Mouse (Mus musculus) ovary, postnatal 10 days (tissue): ENCODE data around the gene Crb2.

Source experiments
- DNase-seq: peaks from one replicate; pipeline ENCODE4 v3.0.0; 2022; ENCODE audit warnings: low spot score

Crb2 gene

GRCm38 (mm10) chr2:37776016-37776415 is at the start of gene Crb2:
Gene Crb2, plus strand, starts transcription at chr2:37776249.
- no peak for DNase-seq

DNA sequence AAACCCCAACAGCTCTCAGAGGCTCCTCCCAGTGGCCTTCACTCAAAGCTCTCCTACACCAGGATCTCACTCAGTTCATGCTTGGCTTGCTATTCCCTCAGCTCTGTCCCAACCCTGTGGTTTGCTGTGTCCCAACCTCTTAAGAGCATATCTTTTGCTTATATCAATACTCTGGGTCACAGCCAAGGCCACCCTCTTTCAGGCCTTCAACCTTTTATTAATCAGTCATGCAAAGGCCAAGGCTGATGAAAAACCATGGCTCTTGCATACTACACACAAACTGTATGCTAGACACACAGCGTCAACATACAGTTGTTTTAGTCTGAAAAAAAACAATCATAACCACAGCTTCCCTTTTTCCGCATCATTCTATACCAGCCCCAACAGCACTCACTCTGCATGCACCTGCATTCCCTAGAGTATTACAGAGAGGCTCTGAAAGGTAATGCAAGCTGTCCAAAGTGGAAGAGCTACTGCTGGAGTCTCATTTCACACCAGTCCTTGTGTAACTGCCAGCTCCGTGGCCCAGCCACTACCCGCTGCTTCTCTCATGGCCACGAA is 44.7 kb upstream of the Crb2 start:
- no peak for DNase-seq

DNA sequence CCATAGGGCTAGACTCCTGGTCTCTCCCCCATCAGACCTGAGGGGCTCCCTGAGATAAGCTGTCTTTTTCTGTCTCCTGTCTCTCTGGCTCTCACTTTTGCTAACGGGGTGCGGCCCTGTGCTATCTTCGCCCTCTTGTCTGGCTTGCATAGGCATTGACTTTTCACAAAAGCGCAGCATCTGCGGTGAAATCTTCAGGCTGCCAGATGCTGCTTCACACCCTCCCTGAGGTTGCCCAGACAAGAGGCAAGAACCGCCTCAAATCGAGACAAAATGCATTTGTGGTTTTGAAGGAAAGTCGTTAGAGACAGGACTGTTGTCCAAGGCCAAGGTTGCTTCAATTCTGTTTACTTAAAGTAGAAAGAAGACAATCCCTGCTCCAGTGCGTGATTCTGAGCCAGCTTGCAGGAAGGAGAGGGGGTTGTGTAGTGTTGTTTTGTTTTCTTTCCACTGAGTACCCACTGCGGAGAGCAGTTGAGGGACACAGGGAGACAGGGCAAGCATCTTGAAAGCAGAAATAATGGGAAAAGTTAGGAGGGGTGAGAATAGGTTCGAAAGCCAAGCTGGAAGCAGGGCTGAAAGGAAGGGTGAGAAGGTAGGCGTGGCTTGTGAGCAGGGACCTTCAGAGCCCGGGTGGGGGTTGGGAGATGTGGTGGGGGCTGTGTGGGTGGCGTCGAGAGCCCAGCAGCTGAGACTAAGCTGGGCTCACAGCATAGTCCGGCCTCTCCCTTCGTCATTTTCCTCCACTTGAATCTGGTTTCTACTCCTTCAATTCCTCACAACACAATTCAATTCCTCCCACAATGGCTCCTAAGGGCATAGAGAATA is 40.9 kb upstream of the Crb2 start:
- no peak for DNase-seq

DNA sequence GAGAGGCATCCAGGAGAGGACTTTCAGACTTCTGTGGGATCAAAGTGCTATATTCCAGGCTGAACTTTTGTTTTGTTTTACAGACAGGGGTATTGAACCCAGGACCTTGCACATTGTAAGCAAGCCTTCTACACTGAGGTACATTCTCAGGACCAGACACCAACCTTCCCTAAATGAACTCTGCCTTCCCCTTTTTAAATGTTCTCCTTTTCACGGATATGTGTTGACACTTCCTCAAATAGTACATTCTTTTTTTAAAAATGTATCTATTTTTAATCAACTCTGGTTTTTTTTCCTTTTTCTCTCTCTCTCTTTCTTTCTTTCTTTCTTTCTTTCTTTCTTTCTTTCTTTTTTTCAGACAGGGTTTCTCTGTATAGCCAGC is 40.3 kb upstream of the Crb2 start:
- DNase-seq, result no peak

GRCm38 (mm10) chr2:37741806-37742554 is 34.1 kb upstream of the Crb2 start:
- DNase-seq, result no peak

DNA sequence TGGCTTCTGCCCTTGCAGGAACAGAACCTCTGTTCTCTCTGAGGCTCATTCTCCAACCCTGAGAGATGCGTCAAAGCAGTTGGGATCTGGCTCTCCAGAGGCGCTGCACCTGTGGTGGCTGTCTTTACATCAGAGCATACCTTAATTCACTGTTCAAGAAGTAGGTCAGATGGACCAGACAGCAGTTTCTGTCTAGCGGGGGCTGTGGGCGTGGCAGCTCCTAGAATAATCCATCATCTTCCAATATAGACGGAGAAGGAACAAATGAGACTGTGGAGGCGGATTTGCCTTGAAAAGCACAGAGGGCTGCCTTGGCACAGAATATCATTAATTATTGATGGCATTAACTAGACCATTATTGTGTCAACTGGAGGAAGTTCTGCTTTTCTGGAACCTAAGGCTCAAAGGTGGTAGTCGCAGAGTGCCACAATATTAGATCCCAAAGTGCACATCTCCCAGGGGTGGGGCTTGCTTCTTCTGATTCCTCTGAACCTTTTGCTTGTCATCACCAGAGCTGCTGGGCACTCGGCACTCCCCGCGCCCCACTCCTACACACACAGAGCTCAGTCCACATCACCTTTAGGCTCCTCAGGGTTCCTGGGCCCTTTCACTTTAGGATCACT is 31.2 kb upstream of the Crb2 start:
- no peak for DNase-seq

- no peak for DNase-seq
These were observed 29.6 kb upstream of the Crb2 start for GRCm38 (mm10) chr2:37746293-37747049.

DNA sequence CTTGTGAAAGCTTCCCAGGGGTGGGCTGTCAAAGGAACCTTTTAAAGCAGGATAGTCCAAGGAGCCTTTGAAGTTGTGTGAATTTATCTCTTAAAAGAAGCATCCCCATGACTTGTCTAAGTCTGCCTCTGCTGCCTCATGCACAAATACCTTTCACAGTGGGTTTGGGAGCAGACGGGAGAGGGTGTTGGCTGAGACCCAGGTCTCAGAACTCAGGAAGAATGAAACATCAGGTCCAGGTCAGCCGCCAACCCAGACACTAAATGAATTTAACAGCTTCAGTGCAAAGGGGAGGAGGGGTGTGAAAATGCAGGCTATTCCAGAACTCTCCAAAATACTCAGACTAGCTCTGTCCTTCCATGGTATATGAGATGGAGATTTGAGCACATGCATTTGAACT is 28.1 kb upstream of the Crb2 start:
- no peak for DNase-seq

GRCm38 (mm10) chr2:37748442-37749066 is 27.5 kb upstream of the Crb2 start:
- no peak for DNase-seq

DNA sequence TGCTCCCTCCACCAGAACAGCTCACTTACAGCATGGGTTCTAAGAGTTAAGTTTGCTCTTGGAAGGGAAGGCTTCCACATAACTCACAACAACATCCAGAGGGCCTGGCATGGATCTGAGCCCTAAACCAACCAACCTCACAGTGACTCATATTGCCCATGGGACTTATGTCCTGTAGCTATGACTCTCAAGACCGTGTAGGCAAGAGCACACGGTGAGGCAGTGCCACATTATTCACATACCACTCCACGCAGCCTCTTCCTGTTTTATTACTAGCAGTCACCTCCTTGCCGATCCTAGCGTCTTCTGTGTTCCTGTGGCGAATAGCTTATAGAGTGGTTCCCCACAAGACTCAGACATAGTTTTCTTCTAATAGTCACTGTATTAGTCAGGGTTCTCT is 26.7 kb upstream of the Crb2 start:
- no peak for DNase-seq

DNA sequence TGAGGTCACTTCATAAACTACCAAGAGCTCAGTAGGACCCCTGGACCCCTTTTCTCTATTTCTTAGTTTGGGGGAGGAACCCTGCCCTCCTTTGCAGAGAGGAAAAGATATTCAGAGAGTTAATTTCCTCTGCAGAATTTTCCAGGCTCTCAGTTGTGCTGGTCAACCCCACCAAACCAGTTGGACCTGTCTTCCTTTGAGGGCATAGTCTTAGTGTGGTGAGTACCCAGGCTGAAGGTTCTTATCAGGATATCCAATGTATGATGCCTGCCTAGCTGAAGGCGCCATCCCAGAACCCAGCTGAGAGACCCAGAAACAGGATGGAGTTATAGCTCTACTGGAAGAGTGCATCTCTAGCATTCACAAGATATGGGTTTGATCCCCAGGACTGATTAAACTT is 24.9 kb upstream of the Crb2 start:
- no peak for DNase-seq

DNA sequence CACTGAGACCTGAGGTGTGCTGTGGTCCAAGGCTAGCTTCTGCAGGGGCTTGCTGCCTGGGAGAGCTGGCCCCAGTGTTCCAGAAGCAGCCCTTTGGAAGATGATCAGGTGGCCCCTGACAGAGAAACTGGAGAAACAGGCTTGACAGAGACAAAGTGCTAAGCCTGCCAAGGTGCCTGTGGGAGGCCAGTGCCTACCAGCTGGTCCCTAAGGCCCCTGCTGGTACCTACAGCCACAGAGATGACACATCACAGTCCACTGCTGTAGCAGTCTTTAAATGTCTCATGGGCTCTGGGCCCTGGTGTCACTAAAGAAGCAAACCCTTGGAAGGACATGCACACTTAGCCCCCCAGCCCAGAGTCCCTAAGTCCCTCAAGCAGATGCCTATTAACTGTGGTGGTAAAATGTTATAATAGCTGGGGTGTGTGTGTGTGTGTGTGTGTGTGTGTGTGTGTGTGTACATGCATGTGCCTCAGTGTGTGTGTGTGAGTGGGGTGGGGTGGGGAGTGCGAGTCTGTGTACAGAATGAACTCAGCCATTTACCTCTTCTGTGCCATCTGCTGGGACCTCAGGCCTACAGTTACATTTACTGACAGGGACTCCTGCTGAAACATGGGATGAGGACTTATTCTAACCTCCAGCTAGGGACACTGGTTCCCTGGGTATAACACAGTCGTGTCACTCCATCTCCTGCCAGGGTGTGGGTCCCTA is 19.7 kb upstream of the Crb2 start:
- DNase-seq, result no peak

- no peak for DNase-seq
These were observed 19.0 kb upstream of the Crb2 start for GRCm38 (mm10) chr2:37757016-37757415.

DNA sequence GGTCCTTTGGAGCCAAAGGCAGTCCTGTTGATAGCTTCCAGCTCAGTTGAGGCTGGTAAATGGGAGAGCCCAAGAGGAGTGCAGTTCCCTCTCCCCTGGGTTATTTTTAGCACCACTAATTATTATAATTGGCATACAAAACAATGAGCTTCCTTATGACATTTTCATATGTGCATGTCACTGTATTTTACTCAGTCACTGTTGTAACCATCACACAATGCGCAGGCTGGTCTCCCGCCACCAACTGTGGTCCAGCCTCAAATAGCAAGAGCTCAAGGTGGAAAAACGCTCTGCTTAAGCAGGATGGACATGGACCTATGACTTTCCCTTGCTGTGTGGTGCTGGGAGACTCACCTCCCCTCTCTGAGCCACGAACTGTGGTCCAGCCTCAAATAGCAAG is 18.3 kb upstream of the Crb2 start:
- DNase-seq, result no peak

GRCm38 (mm10) chr2:37758343-37759015 is 17.6 kb upstream of the Crb2 start:
- no peak for DNase-seq

GRCm38 (mm10) chr2:37760633-37761032 is 15.4 kb upstream of the Crb2 start:
- DNase-seq, result no peak

- no peak for DNase-seq
These were observed 12.4 kb upstream of the Crb2 start for GRCm38 (mm10) chr2:37763638-37764037.

DNA sequence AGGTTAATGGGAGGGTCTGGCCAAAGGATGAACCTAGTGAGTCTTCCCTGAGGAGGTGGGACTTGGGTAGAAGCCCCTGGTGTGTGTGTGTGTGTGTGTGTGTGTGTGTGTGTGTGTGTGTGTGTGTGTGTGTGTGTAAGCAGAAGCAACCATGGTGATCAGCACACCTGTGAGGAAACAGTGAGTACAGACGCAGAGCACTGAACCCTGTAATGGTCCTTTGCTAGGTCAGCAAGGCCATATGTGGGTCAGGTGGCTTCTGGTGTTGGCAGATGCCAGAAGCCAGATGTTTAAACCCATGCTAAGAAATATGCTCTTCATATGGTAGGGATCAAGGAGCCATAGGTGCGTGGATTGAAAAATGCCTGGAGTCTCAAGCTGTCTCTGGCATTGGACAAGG is 11.5 kb upstream of the Crb2 start:
- DNase-seq, result no peak

DNA sequence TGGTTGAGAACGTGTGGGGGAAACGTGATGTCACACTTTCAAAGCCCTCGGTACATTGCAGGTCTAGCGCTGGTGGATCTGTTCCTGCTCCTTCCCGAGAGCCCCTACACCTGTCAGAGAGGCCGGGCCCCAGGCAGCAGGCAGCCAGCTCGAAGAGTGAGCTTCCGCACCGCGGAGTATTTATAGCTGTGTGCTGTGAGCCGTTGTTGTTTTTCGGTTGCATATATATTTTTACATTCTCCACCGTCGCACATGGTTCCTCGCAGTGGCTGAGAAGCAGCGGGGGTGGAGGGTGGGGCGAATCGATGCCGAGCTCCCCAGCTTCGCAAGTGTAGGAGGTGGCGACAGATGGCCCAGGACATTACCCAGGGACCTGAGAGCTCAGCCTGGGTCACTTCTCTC is 11.0 kb upstream of the Crb2 start:
- DNase-seq, result no peak

DNA sequence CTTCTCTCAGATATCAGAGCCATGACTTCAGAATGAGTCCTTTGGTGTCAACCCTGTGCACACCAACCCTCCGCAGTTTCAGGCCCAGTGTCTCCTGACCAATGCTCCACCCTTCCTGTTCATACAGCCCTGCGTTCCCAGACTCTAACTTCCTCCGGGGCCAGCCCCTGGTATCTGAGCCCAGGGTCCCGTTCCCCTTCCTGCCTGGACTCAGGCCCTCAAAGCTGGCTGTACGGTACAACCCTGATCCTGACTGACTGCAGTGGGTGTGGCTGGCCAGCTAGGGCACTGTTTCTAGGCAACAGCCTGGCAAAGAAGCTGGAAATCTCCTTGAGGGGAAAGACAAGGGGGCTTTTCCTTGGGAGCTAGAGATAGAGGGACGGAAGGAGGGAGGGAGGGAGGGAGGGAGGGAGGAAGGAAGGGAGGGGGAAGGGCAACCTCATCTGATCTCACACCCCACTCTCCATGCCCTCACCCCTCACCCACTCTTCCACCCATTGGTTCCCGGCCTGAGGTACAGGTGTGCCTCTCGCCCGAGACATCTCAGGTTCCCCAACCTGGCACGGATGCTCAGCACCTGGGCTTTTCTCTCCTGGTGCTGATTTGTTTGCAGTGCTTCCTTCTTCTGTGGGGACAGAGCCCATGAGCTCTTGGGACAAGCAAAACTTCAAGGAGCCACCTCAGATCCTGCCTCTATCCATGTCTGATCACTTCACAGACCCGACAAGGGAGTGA is 9.9 kb upstream of the Crb2 start:
- DNase-seq, result no peak
